Mouse (Mus musculus) hindbrain, embryonic 12.5 days (tissue): ENCODE results near the gene Slc9a1. TPM values are rescaled to one million over a fixed set of nuclear protein-coding genes. Genes with fewer than 3 reads are reported as not detected.

Source experiments
- ATAC-seq: fragments of 200-750 bp; cut with Nextera tagmentation; 2 replicates; pipeline ENCODE4 v1.8.0; 2017; ENCODE audit warnings: moderate TSS enrichment; ENCODE audit not compliant: low FRiP score
- H3K27ac ChIP-seq: fragments of 300-500 bp; sonication (generic); 2 replicates; pipeline ENCODE4 v1.5.1; 2016; ENCODE audit warnings: mild to moderate bottlenecking
- H3K27me3 ChIP-seq: fragments of 300-500 bp; sonication (generic); 2 replicates; pipeline ENCODE4 v1.6.1; 2016; ENCODE audit warnings: mild to moderate bottlenecking
- H3K36me3 ChIP-seq: fragments of 300-500 bp; sonication (generic); 2 replicates; pipeline ENCODE4 v1.6.1; 2016; ENCODE audit warnings: mild to moderate bottlenecking
- H3K4me1 ChIP-seq: fragments of 300-500 bp; sonication (generic); 2 replicates; pipeline ENCODE4 v1.6.1; 2016
- H3K4me2 ChIP-seq: fragments of 300-500 bp; sonication (generic); replicated peaks from 2 replicates; pipeline ENCODE4 v1.6.1; 2016; ENCODE audit warnings: mild to moderate bottlenecking
- H3K4me3 ChIP-seq: fragments of 300-500 bp; sonication (generic); 2 replicates; pipeline ENCODE4 v1.5.1; 2016; ENCODE audit warnings: mild to moderate bottlenecking
- H3K9ac ChIP-seq: fragments of 300-500 bp; sonication (generic); 2 replicates; pipeline ENCODE4 v1.6.1; 2016; ENCODE audit warnings: mild to moderate bottlenecking, moderate library complexity
- H3K9me3 ChIP-seq: fragments of 300-500 bp; sonication (generic); replicated peaks from 2 replicates; pipeline ENCODE4 v1.6.1; 2016; ENCODE audit warnings: mild to moderate bottlenecking
- WGBS: fragments of 180-500 bp; shearing (Covaris S2); methylation state at CpG from one replicate; pipeline ENCODE4 v1.1.7; 2016; 5-methylcytosine and 5-hydroxymethylcytosine counted together
- polyA plus RNA-seq: library from polyadenylated mRNA; unstranded; fragments of >200 nt; fragmentation: Nextera tagmentation; extraction: Ambion mirVana; gene quantifications from 2 replicates; pipeline ENCODE4 v1.2.1, GENCODE M21; 2016

Slc9a1 gene
- polyA plus RNA-seq, 1 experiment from 2014 or later: 9.5 TPM

DNA sequence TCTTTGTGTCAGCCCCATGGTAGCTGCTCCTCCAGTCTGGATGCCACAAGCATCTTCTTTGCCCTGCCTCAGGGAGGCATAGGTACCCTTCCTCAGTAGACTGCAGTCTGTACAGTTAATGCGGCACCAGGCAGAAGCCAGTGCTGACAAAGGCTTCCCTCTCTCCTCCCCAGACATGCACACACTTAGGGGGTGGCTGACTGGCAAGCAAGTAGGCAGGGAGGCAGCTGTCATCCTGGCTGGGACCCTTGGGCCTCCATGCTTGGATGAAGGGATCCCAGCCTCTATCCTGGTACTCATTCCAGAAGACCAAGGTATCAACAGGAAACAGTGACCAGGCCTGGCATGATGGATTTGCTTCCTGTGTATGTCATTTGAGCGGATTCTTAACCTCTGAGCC is 26.6 kb downstream of the Slc9a1 start:
- peaks cover 61% of the 10 kb centered on the region for H3K4me1 ChIP-seq
- H3K9ac ChIP-seq: no peak overlapping the region
- no peak overlapping the region for H3K4me3 ChIP-seq
- no peak overlapping the region for H3K4me2 ChIP-seq
- H3K36me3 ChIP-seq: no peaks in the 10 kb centered on the region
- no peak overlapping the region for H3K27ac ChIP-seq
- 77% methylated on average over 2 of the region's 2 CpGs for WGBS
- H3K27me3 ChIP-seq: no peaks in the 10 kb centered on the region
- H3K9me3 ChIP-seq: no peaks in the 10 kb centered on the region
- ATAC-seq: no peak

DNA sequence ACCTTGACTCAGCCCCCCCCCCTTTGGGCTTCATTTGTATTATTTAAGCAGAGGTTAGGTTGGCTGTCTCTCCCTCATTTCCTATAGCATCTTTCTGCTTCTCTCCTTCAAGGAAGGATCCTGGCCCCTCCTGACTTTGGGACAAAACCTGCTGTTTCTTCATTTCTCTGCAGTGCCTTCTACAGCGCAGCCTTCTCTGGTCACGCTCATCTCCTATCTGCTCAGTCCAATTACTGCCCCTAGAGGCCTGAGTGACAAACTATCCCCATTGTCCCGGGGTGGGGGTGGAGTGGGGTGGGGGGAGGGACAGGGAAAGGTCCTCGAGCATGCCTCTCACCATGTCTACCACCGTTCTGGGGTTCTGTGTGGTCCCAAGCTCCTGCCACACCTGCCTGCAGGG is 27.8 kb downstream of the Slc9a1 start:
- H3K27me3 ChIP-seq: no peaks in the 10 kb centered on the region
- no peak for ATAC-seq
- WGBS: 36% methylated on average over 5 of the region's 5 CpGs
- H3K27ac ChIP-seq: no peak overlapping the region
- H3K4me2 ChIP-seq: no peak overlapping the region
- no peaks in the 10 kb centered on the region for H3K36me3 ChIP-seq
- no peaks in the 10 kb centered on the region for H3K9me3 ChIP-seq
- H3K4me3 ChIP-seq: no peak overlapping the region
- peaks cover 56% of the 10 kb centered on the region for H3K4me1 ChIP-seq
- H3K9ac ChIP-seq: no peak overlapping the region

DNA sequence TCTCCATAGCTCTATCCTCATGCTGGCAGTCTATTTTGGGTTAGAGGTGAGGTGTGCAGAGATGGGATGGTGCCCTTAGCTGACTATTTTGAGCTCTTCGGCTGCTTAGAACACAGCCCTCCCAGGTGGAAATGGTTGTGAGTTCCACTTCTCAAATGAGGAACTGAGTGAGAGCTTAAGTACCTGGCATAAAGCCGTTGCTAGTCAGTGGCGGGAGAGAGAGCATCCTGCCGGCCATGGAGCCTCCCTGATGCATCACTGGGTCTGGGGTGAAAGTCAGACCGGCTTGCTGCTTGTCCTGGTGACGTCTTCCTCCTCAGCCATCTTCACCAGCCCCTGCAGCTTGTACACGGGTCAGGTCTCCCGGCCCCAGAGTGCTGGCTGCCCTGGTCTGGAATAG is 28.5 kb downstream of the Slc9a1 start:
- Histone ChIP-seq H3K27me3 (no peaks in the 10 kb centered on the region), H3K27ac (no peak overlapping the region; the same call in 1 of the 2 replicates), H3K4me1 (peaks cover 56% of the 10 kb centered on the region), H3K36me3 (no peaks in the 10 kb centered on the region), H3K9me3 (no peaks in the 10 kb centered on the region), H3K4me2 (no peak overlapping the region), H3K9ac (no peak overlapping the region), H3K4me3 (no peak overlapping the region)
- ATAC-seq: no peak
- WGBS: 82% methylated on average over 8 of the region's 8 CpGs

DNA sequence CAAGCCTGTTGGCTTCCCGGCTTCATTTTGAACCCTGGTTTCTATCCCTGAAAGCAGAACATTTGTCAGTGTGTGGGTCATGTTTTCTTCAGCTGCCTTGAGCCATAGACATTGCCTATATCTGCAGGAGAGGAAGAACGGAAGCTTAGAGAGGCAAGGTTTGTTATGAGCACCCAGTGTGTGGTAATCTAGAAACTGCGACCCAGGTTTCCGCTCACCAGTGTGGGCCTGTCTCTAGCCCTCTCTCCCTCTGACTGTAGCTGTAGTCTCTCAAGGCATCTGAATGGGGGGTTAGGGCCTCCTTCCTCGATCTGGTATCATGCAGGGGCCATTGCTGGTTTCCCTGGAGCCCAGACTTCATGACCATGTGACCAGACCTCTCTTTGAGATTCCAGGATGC is 29.1 kb downstream of the Slc9a1 start:
- no peak overlapping the region for H3K27ac ChIP-seq
- H3K4me3 ChIP-seq: no peak overlapping the region
- H3K4me2 ChIP-seq: no peak overlapping the region
- H3K9ac ChIP-seq: no peak overlapping the region
- H3K36me3 ChIP-seq: no peaks in the 10 kb centered on the region
- no peaks in the 10 kb centered on the region for H3K27me3 ChIP-seq
- no peak for ATAC-seq
- H3K4me1 ChIP-seq: peaks cover 56% of the 10 kb centered on the region
- H3K9me3 ChIP-seq: no peaks in the 10 kb centered on the region
- WGBS: 80% methylated on average over 5 of the region's 5 CpGs

DNA sequence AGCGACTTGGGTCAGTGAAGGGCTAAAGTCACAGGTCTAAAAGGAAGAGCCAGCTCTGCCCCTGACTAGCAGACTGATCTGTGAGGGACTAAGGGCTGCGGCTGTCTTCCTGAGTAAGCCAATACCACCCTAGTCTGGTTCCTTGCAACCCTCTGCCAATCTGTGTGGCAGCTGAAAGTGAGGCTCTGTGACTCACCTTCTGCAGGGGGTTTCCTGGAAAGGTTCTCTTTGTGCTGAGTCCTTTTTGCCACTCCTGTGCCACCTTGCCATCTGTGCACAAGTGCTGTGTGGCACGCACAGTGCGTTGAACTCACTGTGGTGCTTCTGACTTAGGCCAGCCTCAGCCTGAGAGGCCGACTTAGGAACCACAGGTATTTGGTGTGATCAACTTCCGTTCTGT is 30.0 kb downstream of the Slc9a1 start:
- H3K27ac ChIP-seq: no peak overlapping the region; the same call in 1 of the 2 replicates
- WGBS: 87% methylated on average over 6 of the region's 6 CpGs
- no peak overlapping the region for H3K9ac ChIP-seq
- peaks cover 53% of the 10 kb centered on the region for H3K4me1 ChIP-seq
- H3K36me3 ChIP-seq: no peaks in the 10 kb centered on the region
- H3K27me3 ChIP-seq: no peaks in the 10 kb centered on the region
- ATAC-seq: no peak
- no peaks in the 10 kb centered on the region for H3K9me3 ChIP-seq
- H3K4me2 ChIP-seq: no peak overlapping the region
- no peak overlapping the region for H3K4me3 ChIP-seq

GRCm38 (mm10) chr4:133400098-133400497 is 30.6 kb downstream of the Slc9a1 start:
- no peak overlapping the region for H3K4me3 ChIP-seq
- H3K9ac ChIP-seq: no peak overlapping the region
- no peak overlapping the region for H3K27ac ChIP-seq
- H3K4me2 ChIP-seq: no peak overlapping the region
- WGBS: 62% methylated on average over 7 of the region's 7 CpGs
- ATAC-seq: no peak
- H3K36me3 ChIP-seq: no peaks in the 10 kb centered on the region
- peaks cover 47% of the 10 kb centered on the region for H3K4me1 ChIP-seq
- no peaks in the 10 kb centered on the region for H3K27me3 ChIP-seq
- H3K9me3 ChIP-seq: no peaks in the 10 kb centered on the region

GRCm38 (mm10) chr4:133402011-133402410 is 32.5 kb downstream of the Slc9a1 start:
- peaks cover 35% of the 10 kb centered on the region for H3K4me1 ChIP-seq
- H3K36me3 ChIP-seq: no peaks in the 10 kb centered on the region
- ATAC-seq: no peak
- no peaks in the 10 kb centered on the region for H3K9me3 ChIP-seq
- WGBS: 68% methylated on average over 13 of the region's 13 CpGs
- H3K27me3 ChIP-seq: no peaks in the 10 kb centered on the region
- no peak overlapping the region for H3K9ac ChIP-seq
- no peak overlapping the region for H3K27ac ChIP-seq
- no peak overlapping the region for H3K4me2 ChIP-seq
- H3K4me3 ChIP-seq: no peak overlapping the region

DNA sequence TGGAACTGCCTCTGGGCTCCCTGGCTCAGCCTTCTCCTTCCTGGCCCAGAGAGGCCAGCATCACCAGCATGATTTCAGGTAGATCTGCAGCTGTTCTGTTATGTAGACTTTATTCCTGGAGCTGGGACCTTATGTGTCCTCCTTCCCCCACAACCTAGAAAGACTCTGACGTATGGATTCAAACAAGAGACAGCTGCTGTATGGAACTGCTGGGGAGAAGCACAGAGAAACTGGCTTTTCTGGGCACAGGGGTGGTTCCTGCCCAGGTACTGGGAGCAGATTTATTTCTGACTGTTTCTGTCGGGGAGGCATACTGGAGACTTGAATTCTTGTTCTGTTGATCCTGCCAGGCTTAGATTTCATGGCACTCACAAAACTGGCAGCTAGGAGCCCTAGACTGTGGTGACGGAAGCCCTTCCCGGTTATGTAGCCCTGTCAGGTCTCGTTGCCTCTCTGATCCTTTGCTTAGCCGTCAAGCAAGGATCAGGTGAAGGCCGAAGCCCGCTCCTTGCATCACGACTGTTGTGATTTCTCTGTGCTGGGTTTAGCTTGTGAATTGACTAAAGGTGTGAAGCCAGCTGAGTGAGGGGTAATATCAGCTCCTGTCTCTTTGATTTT is 34.2 kb downstream of the Slc9a1 start:
- no peaks in the 10 kb centered on the region for H3K9me3 ChIP-seq
- 91% methylated on average over 9 of the region's 9 CpGs for WGBS
- no peak for ATAC-seq
- no peak overlapping the region for H3K27ac ChIP-seq
- H3K4me2 ChIP-seq: no peak overlapping the region
- no peak overlapping the region for H3K9ac ChIP-seq
- no peak overlapping the region for H3K4me3 ChIP-seq
- no peaks in the 10 kb centered on the region for H3K27me3 ChIP-seq
- peaks cover 35% of the 10 kb centered on the region for H3K4me1 ChIP-seq
- no peaks in the 10 kb centered on the region for H3K36me3 ChIP-seq

DNA sequence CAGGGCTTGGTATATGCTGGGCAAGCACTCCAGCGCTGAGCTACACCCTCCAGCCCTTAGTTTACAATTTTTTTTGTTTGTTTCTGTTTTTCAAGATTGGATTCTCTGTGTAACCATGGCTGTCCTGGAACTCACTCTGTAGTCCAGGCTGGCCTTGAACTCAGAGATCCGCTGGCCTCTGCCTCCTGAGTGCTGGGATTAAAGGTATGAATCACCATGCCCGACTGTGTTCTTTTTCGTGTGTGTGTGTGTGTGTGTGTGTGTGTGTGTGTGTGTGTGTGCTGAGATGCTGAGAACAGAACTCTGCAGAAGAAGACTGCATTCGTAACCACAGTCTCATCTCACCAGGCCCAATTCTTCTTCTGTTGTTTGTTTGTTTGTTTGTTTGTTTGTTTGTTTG is 34.8 kb downstream of the Slc9a1 start:
- no peak overlapping the region for H3K4me2 ChIP-seq
- H3K27me3 ChIP-seq: no peaks in the 10 kb centered on the region
- no peaks in the 10 kb centered on the region for H3K36me3 ChIP-seq
- no peak for ATAC-seq
- no peak overlapping the region for H3K27ac ChIP-seq
- H3K9ac ChIP-seq: no peak overlapping the region
- no peaks in the 10 kb centered on the region for H3K9me3 ChIP-seq
- H3K4me3 ChIP-seq: no peak overlapping the region
- 89% methylated on average over 5 of the region's 5 CpGs for WGBS
- peaks cover 32% of the 10 kb centered on the region for H3K4me1 ChIP-seq

DNA sequence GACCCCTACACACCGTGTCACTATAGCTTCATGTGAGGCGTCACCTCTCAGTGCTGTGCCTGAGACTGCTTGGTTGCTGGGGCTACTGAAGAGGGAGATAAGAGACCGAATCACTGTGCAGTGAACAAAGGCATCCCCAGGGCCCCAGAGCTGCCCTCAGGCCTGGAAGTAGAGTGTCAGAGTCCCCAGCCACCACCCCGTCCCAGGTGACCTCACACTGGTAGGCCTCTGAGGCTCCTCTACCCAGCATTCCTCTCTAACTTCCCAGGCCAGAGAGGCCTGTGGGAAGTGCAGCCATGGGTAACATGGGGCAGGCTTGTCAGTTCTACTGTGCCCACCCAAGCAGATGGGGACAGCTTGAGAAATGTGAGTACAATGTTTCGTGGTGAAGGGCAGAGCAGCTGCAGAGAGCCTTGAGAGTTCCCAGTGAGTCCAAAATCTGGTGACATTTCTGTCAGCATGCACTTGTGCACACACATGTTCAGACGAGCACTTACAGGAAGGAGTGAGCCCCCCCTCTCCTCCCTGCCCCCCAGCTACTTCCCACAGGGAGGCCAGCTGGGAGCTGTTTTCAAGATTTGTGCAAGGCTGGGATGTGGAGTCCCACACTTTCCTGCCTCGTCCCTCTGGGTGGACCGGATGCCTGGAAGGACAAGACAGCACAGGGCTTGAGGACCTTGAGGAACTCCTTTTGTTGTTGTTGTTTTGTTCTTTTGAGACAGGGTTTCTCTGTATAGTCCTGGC is 37.0 kb downstream of the Slc9a1 start:
- H3K4me1 ChIP-seq: peaks cover 22% of the 10 kb centered on the region
- no peaks in the 10 kb centered on the region for H3K36me3 ChIP-seq
- H3K4me2 ChIP-seq: no peak overlapping the region
- no peaks in the 10 kb centered on the region for H3K9me3 ChIP-seq
- H3K27ac ChIP-seq: peak overlapping the region; percentile 41; the same call in 1 of the 2 replicates
- H3K4me3 ChIP-seq: no peak overlapping the region
- 59% methylated on average over 8 of the region's 8 CpGs for WGBS
- H3K27me3 ChIP-seq: no peaks in the 10 kb centered on the region
- H3K9ac ChIP-seq: no peak overlapping the region
- no peak for ATAC-seq

DNA sequence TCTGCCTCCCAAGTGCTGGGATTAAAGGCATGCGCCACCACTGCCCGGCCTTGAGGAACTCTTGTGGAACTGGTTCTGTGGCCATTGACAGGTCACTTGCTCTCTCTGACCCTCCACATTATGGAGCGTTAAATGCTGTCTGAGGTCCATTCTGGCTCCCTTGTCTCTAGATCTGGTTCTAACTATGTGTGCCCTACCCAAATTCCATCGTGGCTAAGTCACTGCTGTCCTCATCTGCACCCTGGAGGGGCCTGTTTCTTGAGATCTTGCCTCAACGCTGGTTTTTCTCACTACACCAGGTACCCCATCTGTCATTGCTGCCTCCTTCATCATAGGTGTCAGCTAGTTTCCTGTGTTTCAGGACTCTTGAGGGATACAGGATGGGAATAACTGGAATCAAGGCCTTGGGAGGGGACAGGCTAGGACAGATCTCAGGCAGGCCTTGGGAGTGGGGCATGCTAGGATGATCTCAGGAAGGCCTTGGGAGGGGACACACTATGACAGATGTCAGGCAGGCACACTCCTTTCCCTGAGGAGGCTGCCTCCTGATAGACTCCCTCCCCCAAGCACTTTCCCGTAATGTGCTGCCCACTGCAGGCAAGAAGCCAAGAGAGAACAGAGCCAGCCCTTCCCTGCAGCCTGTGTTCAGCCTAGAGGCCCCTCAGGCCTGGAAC is 37.7 kb downstream of the Slc9a1 start:
- 67% methylated on average over 6 of the region's 6 CpGs for WGBS
- Histone ChIP-seq H3K9me3 (no peaks in the 10 kb centered on the region), H3K4me3 (no peak overlapping the region), H3K4me1 (peaks cover 22% of the 10 kb centered on the region), H3K27ac (peak overlapping the region; percentile 62; the same call in 1 of the 2 replicates), H3K36me3 (0 out of 2 replicates have a peak, but pooled peaks cover 4% of the 10 kb centered on the region), H3K4me2 (no peak overlapping the region), H3K9ac (peak overlapping the region; percentile 45; the same call in 1 of the 2 replicates), H3K27me3 (no peaks in the 10 kb centered on the region)
- ATAC-seq: no peak

GRCm38 (mm10) chr4:133408006-133408405 is 38.5 kb downstream of the Slc9a1 start:
- Histone ChIP-seq H3K36me3 (0 out of 2 replicates have a peak, but pooled peaks cover 9% of the 10 kb centered on the region), H3K4me1 (peaks cover 22% of the 10 kb centered on the region), H3K27me3 (no peaks in the 10 kb centered on the region), H3K4me2 (no peak overlapping the region), H3K9ac (peak overlapping the region; percentile 45), H3K27ac (peak overlapping the region; percentile 62; the same call in 1 of the 2 replicates), H3K9me3 (no peaks in the 10 kb centered on the region), H3K4me3 (no peak overlapping the region)
- ATAC-seq: no peak
- 50% methylated on average over 7 of the region's 7 CpGs for WGBS
